Mouse (Mus musculus) kidney, postnatal 0 days (tissue): ENCODE measurements around the gene Xrcc1. TPM values are rescaled to one million over a fixed set of nuclear protein-coding genes. Genes with fewer than 3 reads are reported as not detected.

Source experiments
- ATAC-seq: fragments of 200-750 bp; cut with Nextera tagmentation; replicated peaks from 2 replicates; pipeline ENCODE4 v1.8.0; 2017; ENCODE audit warnings: low read depth, moderate number of reproducible peaks, moderate TSS enrichment, moderate library complexity; ENCODE audit not compliant: low FRiP score
- DNase-seq: peaks from one replicate; pipeline ENCODE4 v3.0.0-alpha.2; 2016; ENCODE audit warnings: low spot score
- H3K27ac ChIP-seq: fragments of 300-500 bp; sonication (generic); 2 replicates; pipeline ENCODE4 v1.5.1; 2014; ENCODE audit warnings: mild to moderate bottlenecking
- H3K27me3 ChIP-seq: fragments of 300-500 bp; sonication (generic); 2 replicates; pipeline ENCODE4 v1.6.1; 2014; ENCODE audit warnings: low read length, mixed read lengths; ENCODE audit not compliant: insufficient read depth
- H3K36me3 ChIP-seq: fragments of 300-500 bp; sonication (generic); 2 replicates; pipeline ENCODE4 v1.6.1; 2014; ENCODE audit warnings: low read length, mixed read lengths; ENCODE audit not compliant: insufficient read depth
- H3K4me1 ChIP-seq: fragments of 300-500 bp; sonication (generic); replicated peaks from 2 replicates; pipeline ENCODE4 v1.6.1; 2014; ENCODE audit warnings: antibody characterized with exemption, low read length, mixed read lengths; ENCODE audit not compliant: insufficient read depth
- H3K4me2 ChIP-seq: fragments of 300-500 bp; sonication (generic); 2 replicates; pipeline ENCODE4 v1.6.1; 2014; ENCODE audit warnings: mild to moderate bottlenecking, low read length, moderate library complexity, mixed read lengths
- H3K4me3 ChIP-seq: fragments of 300-500 bp; sonication (generic); replicated peaks from 2 replicates; pipeline ENCODE4 v1.5.1; 2014; ENCODE audit warnings: low read depth, low read length
- H3K9ac ChIP-seq: fragments of 300-500 bp; sonication (generic); 2 replicates; pipeline ENCODE4 v1.6.1; 2014; ENCODE audit warnings: low read depth, low read length
- H3K9me3 ChIP-seq: fragments of 300-500 bp; sonication (generic); replicated peaks from 2 replicates; pipeline ENCODE4 v1.6.1; 2016; ENCODE audit warnings: low read length, inconsistent platforms, mixed read lengths
- CTCF ChIP-seq: IDR thresholded peaks from 2 replicates; pipeline ENCODE4 v1.5.1; 2016; ENCODE audit warnings: antibody characterized with exemption, low read depth, mild to moderate bottlenecking, moderate library complexity
- WGBS: fragments of 180-500 bp; shearing (Covaris S2); extraction: QIAGEN DNeasy Blood & Tissue Kit; methylation state at CpG from one replicate; pipeline ENCODE4 v1.1.7; 2014; 5-methylcytosine and 5-hydroxymethylcytosine counted together
- polyA plus RNA-seq: library from polyadenylated mRNA; unstranded; fragments of >200 nt; fragmentation: Nextera tagmentation; extraction: Ambion mirVana; gene quantifications from 2 replicates; pipeline ENCODE4 v1.2.1, GENCODE M21; 2015

The Xrcc1 gene
- polyA plus RNA-seq, 1 experiment from 2014 or later: 58.4 TPM

DNA sequence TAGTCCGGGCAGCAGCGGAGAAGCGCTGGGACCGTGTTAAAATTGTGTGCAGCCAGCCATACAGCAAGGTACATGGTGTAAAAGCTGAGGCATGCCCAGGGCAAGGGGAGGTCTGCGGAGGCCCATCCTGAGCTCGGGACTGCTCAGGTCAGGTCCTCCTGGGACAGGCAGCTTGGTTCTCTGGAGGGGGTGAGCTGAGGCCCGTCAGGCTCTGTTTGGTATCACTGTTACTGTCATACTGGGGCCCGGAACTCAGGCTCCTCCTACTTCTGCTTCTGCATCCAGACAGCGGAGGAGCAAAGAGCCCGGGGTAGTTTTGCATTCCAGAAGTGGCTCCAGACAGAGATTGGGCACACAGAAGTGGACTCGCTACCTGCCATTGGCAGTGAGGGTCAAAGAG lies 19.5 kb downstream of the Xrcc1 start:
- Histone ChIP-seq H3K4me3 (no peak overlapping the region), H3K36me3 (peaks cover 31% of the 10 kb centered on the region), H3K9ac (no peak overlapping the region), H3K9me3 (no peaks in the 10 kb centered on the region), H3K4me1 (no peaks in the 10 kb centered on the region), H3K27me3 (no peaks in the 10 kb centered on the region), H3K4me2 (no peak overlapping the region), H3K27ac (no peak overlapping the region)
- WGBS: 86% methylated on average over 11 of the region's 11 CpGs
- TF ChIP-seq CTCF: no peak
- ATAC-seq (no peak), DNase-seq (no peak)

DNA sequence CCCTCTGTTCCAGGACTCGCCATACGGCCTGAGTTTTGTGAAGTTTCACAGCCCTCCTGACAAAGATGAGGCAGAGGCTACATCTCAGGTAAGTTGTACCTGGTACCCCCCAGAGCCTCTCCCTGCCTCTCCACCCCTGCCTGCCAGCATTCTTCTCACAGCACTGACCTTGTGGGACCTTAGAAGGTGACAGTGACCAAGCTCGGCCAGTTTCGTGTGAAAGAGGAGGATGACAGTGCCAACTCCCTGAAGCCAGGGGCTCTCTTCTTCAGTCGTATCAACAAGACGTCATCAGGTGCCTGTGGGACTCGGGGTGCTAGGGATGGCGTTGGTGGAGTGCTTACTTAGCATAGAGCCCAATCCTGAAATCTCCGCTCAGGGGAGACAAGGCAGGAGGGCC lies 20.1 kb downstream of the Xrcc1 start:
- WGBS: 97% methylated on average over 9 of the region's 9 CpGs
- H3K27me3 ChIP-seq: no peaks in the 10 kb centered on the region
- DNase-seq (no peak), ATAC-seq (no peak)
- H3K9me3 ChIP-seq: no peaks in the 10 kb centered on the region
- TF ChIP-seq CTCF: no peak
- H3K27ac ChIP-seq: no peak overlapping the region
- H3K9ac ChIP-seq: no peak overlapping the region
- peaks cover 30% of the 10 kb centered on the region for H3K36me3 ChIP-seq
- no peaks in the 10 kb centered on the region for H3K4me1 ChIP-seq
- no peak overlapping the region for H3K4me2 ChIP-seq
- H3K4me3 ChIP-seq: no peak overlapping the region

DNA sequence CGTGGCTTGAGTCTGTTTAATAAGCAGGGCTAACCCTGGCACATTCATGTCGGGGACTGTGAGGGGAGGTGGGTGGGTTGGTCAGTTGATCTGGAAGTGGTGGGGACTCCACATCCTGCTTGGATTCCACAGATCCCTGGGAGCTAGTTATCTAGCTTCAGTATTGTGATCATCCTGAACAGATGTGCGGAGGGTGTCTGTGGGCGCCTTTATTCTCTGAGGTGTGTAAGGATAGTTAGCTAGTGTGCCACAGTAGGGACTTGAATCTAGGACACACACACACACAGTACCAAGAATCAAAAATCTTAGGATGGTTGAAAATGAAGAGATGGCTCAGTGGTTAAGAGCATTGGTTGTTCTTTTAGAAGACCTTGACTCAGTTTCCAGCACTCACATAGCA lies 22.4 kb downstream of the Xrcc1 start:
- H3K4me1 ChIP-seq: no peaks in the 10 kb centered on the region
- no peak overlapping the region for H3K9ac ChIP-seq
- no peak overlapping the region for H3K27ac ChIP-seq
- no peaks in the 10 kb centered on the region for H3K9me3 ChIP-seq
- H3K27me3 ChIP-seq: no peaks in the 10 kb centered on the region
- ATAC-seq: no peak
- WGBS: 90% methylated on average over 4 of the region's 4 CpGs
- TF ChIP-seq CTCF: no peak
- H3K36me3 ChIP-seq: peaks cover 24% of the 10 kb centered on the region
- no peak for DNase-seq
- H3K4me3 ChIP-seq: no peak overlapping the region
- H3K4me2 ChIP-seq: no peak overlapping the region

DNA sequence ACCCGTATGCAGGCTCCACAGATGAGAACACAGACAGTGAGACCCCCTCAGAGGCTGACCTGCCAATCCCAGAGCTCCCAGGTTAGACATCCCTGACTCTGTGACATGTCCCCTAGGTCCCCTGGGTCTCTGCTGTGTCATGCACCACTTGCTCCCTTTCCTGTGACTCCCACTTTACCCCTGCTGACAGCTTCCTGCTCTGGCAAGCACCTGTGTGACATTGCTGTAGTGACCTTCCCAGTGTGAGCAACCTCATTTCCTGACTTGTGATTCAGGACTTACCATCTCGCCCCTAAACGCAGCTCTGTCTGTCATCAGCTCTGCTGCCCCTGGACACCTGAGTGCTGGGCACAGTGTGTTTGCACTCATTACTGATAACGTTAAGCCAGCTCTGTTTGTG lies 25.0 kb downstream of the Xrcc1 start:
- Histone ChIP-seq H3K9me3 (no peaks in the 10 kb centered on the region), H3K4me2 (no peak overlapping the region), H3K36me3 (peaks cover 24% of the 10 kb centered on the region), H3K4me3 (no peak overlapping the region), H3K27ac (no peak overlapping the region), H3K4me1 (no peaks in the 10 kb centered on the region), H3K9ac (no peak overlapping the region), H3K27me3 (no peaks in the 10 kb centered on the region)
- 64% methylated on average over 4 of the region's 4 CpGs for WGBS
- DNase-seq: no peak
- TF ChIP-seq CTCF: no peak
- no peak for ATAC-seq

DNA sequence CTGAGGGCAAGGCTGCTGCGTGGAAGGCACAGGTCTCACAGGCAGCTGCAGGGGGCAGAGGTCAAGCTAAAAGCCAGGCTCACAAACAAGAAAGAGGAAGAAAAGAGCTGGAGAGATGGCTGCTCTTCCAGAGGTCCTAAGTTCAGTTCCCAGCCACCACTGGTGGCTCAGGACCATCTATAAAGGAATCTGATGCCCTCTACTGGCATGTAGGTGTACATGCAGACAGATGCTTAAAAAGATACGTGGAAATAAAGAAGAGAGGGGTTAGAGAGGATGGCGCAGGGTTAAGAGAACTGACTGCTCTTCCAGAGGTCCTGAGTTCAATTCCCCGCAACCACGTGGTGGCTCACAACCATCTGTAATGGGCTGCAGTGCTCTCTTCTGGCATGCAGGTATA lies 26.4 kb downstream of the Xrcc1 start:
- Histone ChIP-seq H3K36me3 (peaks cover 11% of the 10 kb centered on the region), H3K9me3 (no peaks in the 10 kb centered on the region), H3K4me1 (no peaks in the 10 kb centered on the region), H3K27ac (no peak overlapping the region), H3K9ac (no peak overlapping the region), H3K4me2 (no peak overlapping the region), H3K27me3 (no peaks in the 10 kb centered on the region), H3K4me3 (no peak overlapping the region)
- TF ChIP-seq CTCF: peak; percentile 63
- DNase-seq (no peak), ATAC-seq (no peak)
- WGBS: 55% methylated on average over 5 of the region's 5 CpGs

DNA sequence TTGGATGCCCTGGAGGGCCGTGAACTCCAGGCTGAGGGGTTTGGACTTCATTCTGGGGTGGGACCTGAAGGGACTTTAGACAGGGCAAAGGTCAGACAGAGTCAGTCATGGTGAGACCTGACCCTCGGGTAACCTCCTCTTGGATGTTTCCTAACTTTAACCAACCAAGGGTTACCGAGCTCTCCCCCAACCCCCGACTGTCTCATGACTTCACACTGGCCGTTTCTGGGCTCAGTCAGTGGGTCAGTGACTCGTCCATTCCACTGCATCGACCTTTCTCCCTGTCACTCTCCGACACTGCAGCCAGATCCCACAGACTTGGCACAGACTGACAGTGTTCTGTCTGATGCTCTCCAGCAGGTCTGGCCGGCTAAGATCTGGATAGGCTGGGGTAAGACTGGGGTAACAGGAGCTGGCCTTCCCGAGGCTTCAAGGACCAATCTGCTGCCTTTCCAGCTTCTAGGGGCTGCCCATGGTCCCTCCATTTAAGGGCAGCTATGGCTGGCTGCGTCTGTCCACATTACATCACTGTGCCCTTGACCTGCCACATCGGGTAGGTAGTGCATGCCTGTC lies 28.2 kb downstream of the Xrcc1 start:
- no peak for TF ChIP-seq CTCF
- no peak overlapping the region for H3K4me2 ChIP-seq

DNA sequence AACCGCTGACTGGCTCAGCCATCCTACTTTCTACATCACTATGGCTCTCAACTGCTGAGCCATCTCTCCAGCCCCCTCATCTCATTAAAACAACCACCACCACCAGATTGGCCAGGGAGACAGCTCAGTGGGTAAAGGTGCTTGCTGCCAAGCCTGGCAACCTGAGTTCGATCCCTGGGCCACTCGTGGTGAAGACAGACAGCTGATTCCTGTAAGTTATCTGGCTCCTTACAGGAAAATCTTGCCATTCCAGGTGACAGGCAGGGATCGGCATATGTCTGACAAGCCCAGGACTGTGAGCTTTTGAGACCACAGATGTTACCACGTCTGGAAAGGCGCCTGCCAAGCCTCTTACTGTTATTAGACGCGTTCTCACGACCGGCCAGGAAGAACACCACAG lies 31.7 kb downstream of the Xrcc1 start:
- Histone ChIP-seq H3K27ac (no peak overlapping the region), H3K27me3 (no peaks in the 10 kb centered on the region), H3K36me3 (no peaks in the 10 kb centered on the region), H3K9ac (no peak overlapping the region), H3K4me2 (no peak overlapping the region), H3K9me3 (no peaks in the 10 kb centered on the region), H3K4me3 (no peak overlapping the region), H3K4me1 (no peaks in the 10 kb centered on the region)
- 90% methylated on average over 10 of the region's 10 CpGs for WGBS
- no peak for ATAC-seq
- DNase-seq: no peak
- TF ChIP-seq CTCF: no peak

More for the DNA sequence above, 28.2 kb downstream of the Xrcc1 start:
- DNase-seq (no peak), ATAC-seq (peak; percentile 80)
- no peaks in the 10 kb centered on the region for H3K9me3 ChIP-seq
- no peak overlapping the region for H3K27ac ChIP-seq
- no peaks in the 10 kb centered on the region for H3K4me1 ChIP-seq
- 40% methylated on average over 12 of the region's 12 CpGs for WGBS
- peaks cover 8% of the 10 kb centered on the region; the same call in 1 of the 2 replicates for H3K36me3 ChIP-seq
- no peaks in the 10 kb centered on the region for H3K27me3 ChIP-seq
- H3K9ac ChIP-seq: no peak overlapping the region
- no peak overlapping the region for H3K4me3 ChIP-seq
